Mouse (Mus musculus): Measurements from ENCODE around the gene Mical1. TPM values are rescaled to one million over a fixed set of nuclear protein-coding genes. Genes with fewer than 3 reads are reported as not detected.

The Mical1 gene
- total and polyA plus RNA-seq, 3 experiments = 23.0 to 67.4 (median 36.3) TPM

GRCm38 (mm10) chr10:41485778-41486177 lies 9.7 kb downstream of the Mical1 start:
- Histone ChIP-seq H3K4me1 (ENCODE audit: control insufficient read depth in 1 of 2, insufficient read depth in 2 of 2) (peaks cover 4 to 17% of the 10 kb centered on the region in 2 experiments; a peak in 3 of 4 replicates), H3K9me3 (replicated peaks; ENCODE audit: low read length) (no peaks in the 10 kb centered on the region), H3K79me2 (replicated peaks; ENCODE audit: control insufficient read depth, extremely low read depth, insufficient read depth, poor library complexity, severe bottlenecking) (no peaks in the 10 kb centered on the region), H3K27ac (ENCODE audit: insufficient read depth, low read depth) (no peak overlapping the region), H3K9ac (ENCODE audit: insufficient read depth, low read depth) (no peak overlapping the region), H3K4me3 (replicated peaks in 1 of 3; ENCODE audit: low read depth in 2 of 3, low read length in 2 of 3, poor library complexity in 1 of 3) (no peak overlapping the region), H3K27me3 (replicated peaks) (no peaks in the 10 kb centered on the region), H3K36me3 (replicated peaks in 1 of 2; ENCODE audit: control insufficient read depth in 1 of 2, insufficient read depth in 1 of 2, low read length in 1 of 2) (peaks cover 70 to 85% of the 10 kb centered on the region in 2 experiments), H3K4me2 (ENCODE audit: insufficient read depth, low read depth, poor library complexity, severe bottlenecking) (no peak overlapping the region)
- no peak for DNase-seq (ENCODE audit: extremely low read depth)
- TF ChIP-seq POLR2AphosphoS2 (IDR thresholded peaks at IDR 0.05; ENCODE audit: low read depth, low read length) (no peak), RCOR1 (conservative IDR thresholded peaks at IDR 0.05; ENCODE audit: low read depth, low read length) (no peak), CHD1 (IDR thresholded peaks at IDR 0.05; ENCODE audit: low read depth, low read length) (no peak), BHLHE40 (IDR thresholded peaks at IDR 0.05; ENCODE audit: low read depth, low read length) (no peak), UBTF (IDR thresholded peaks at IDR 0.05; ENCODE audit: low read depth, low read length) (no peak), TCF12 (IDR thresholded peaks at IDR 0.05; ENCODE audit: low read depth, low read length) (no peak), MAX (IDR thresholded peaks at IDR 0.05; ENCODE audit: low read length) (no peak), ETS1 (conservative IDR thresholded peaks at IDR 0.05; ENCODE audit: low read depth, low read length) (no peak), PAX5 (IDR thresholded peaks at IDR 0.05; ENCODE audit: low read length) (no peak), HCFC1 (IDR thresholded peaks at IDR 0.05; ENCODE audit: low read depth, low read length) (no peak), E2F4 (IDR thresholded peaks at IDR 0.05; ENCODE audit: insufficient replicate concordance, low read depth, low read length) (no peak), JUND (conservative IDR thresholded peaks at IDR 0.05; ENCODE audit: low read depth, low read length) (no peak), CTCF (conservative IDR thresholded peaks at IDR 0.05 in 1 of 2, IDR thresholded peaks at IDR 0.05 in 1 of 2; ENCODE audit: low read depth in 2 of 2, low read length in 2 of 2) (no peak), USF1 (IDR thresholded peaks at IDR 0.05; ENCODE audit: low read depth, low read length) (no peak), MAZ (IDR thresholded peaks at IDR 0.05; ENCODE audit: low read depth, low read length) (no peak)
- dilution Hi-C loops (cut with MboI; ENCODE audit: extremely low pct_ligation_motif_present, extremely low pct_unique_long_range_greater_than_20kb, low sequenced_read_pairs) (no loop called here), in situ Hi-C loops (cut with MboI; ENCODE audit: low pct_ligation_motif_present, low pct_unique_long_range_greater_than_20kb, low sequenced_read_pairs) (no loop called here)

DNA sequence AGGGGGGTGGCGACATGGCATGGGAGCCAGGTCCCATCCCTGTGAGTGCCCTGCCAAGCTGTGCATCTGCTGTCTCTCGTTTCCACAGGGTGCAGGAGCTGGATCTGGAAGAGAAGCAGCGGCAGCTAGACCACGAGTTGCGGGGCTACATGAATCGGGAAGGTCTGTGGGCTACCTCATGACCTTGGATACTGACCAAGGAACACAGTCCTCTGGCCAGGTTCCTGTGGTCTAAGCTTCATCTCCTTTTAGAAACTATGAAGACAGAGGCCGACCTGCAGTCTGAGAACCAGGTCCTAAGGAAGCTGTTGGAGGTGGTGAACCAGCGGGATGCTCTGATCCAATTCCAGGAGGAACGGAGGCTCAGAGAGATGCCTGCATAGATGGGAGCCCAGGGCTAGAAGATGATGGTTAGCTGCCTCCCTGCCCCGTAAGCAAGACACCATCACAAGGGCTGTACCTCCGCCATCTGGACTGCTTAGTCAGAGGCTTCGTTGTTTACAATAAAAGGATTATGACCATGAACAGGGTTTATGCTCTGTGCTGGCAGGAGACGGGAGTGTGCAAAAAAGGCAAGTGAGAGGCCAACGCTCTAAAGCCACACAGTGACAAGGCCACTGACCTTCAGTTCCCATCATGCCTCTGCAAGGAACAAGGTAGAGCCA lies 10.5 kb downstream of the Mical1 start:
- no peaks in the 10 kb centered on the region for H3K9me3 ChIP-seq (replicated peaks; ENCODE audit: low read length)
- in situ Hi-C loops (cut with MboI; ENCODE audit: low pct_ligation_motif_present, low pct_unique_long_range_greater_than_20kb, low sequenced_read_pairs) (no loop called here), dilution Hi-C loops (cut with MboI; ENCODE audit: extremely low pct_ligation_motif_present, extremely low pct_unique_long_range_greater_than_20kb, low sequenced_read_pairs) (no loop called here)
- H3K79me2 ChIP-seq (replicated peaks; ENCODE audit: control insufficient read depth, extremely low read depth, insufficient read depth, poor library complexity, severe bottlenecking) = no peaks in the 10 kb centered on the region
- H3K4me2 ChIP-seq (ENCODE audit: insufficient read depth, low read depth, poor library complexity, severe bottlenecking) = no peak overlapping the region
- H3K27ac ChIP-seq (ENCODE audit: insufficient read depth, low read depth) = no peak overlapping the region
- DNase-seq (ENCODE audit: extremely low read depth) = no peak
- no peak overlapping the region for H3K9ac ChIP-seq (ENCODE audit: insufficient read depth, low read depth)
- peaks cover 4 to 17% of the 10 kb centered on the region in 2 experiments; a peak in 3 of 4 replicates for H3K4me1 ChIP-seq (ENCODE audit: control insufficient read depth in 1 of 2, insufficient read depth in 2 of 2)
- H3K36me3 ChIP-seq (replicated peaks in 1 of 2; ENCODE audit: control insufficient read depth in 1 of 2, insufficient read depth in 1 of 2, low read length in 1 of 2) = peaks cover 64 to 77% of the 10 kb centered on the region in 2 experiments
- H3K27me3 ChIP-seq (replicated peaks) = no peaks in the 10 kb centered on the region
- TF ChIP-seq EP300 (IDR thresholded peaks at IDR 0.05; ENCODE audit: low read length) (no peak), HCFC1 (IDR thresholded peaks at IDR 0.05; ENCODE audit: low read depth, low read length) (no peak), POLR2AphosphoS2 (IDR thresholded peaks at IDR 0.05; ENCODE audit: low read depth, low read length) (no peak), RCOR1 (conservative IDR thresholded peaks at IDR 0.05; ENCODE audit: low read depth, low read length) (no peak), GABPA (IDR thresholded peaks at IDR 0.05; ENCODE audit: insufficient replicate concordance, low read depth, low read length) (no peak), MEF2A (IDR thresholded peaks at IDR 0.05; ENCODE audit: borderline replicate concordance, low read depth, low read length) (no peak), JUN (IDR thresholded peaks at IDR 0.05; ENCODE audit: insufficient read depth, low read depth, low read length) (no peak), MYC (IDR thresholded peaks at IDR 0.05; ENCODE audit: low read depth, low read length) (no peak), E2F4 (IDR thresholded peaks at IDR 0.05; ENCODE audit: insufficient replicate concordance, low read depth, low read length) (no peak), SMC3 (IDR thresholded peaks at IDR 0.05; ENCODE audit: low read depth, low read length) (no peak), MAFK (IDR thresholded peaks at IDR 0.05; ENCODE audit: insufficient replicate concordance, low read length) (no peak)
- H3K4me3 ChIP-seq (replicated peaks in 1 of 3; ENCODE audit: low read depth in 2 of 3, low read length in 2 of 3, poor library complexity in 1 of 3) = no peak overlapping the region

Data from CH12.LX (cell line).